Mouse (Mus musculus) megakaryocyte, embryonic 14.5 days (primary cell): ENCODE data around the gene C7.

ENCODE experiments used
- FLI1 ChIP-seq: IDR thresholded peaks from 2 replicates; pipeline ENCODE4 v1.6.1; 2012; ENCODE audit warnings: low read length, inconsistent platforms, mixed read lengths
- GATA1 ChIP-seq: IDR thresholded peaks from 3 replicates; pipeline ENCODE4 v1.6.1; 2012; ENCODE audit warnings: mixed read lengths, low read length, inconsistent platforms, borderline replicate concordance

- no peak for TF ChIP-seq GATA1
- TF ChIP-seq FLI1, result no peak
These were observed 33.8 kb upstream of the C7 start for GRCm38 (mm10) chr15:5097376-5097775.
